Mouse (Mus musculus): ENCODE data around the gene Ncbp1. TPM values are rescaled to one million over a fixed set of nuclear protein-coding genes. Genes with fewer than 3 reads are reported as not detected.
"Not testable (repeated sequence)": the region's sequence is repeated elsewhere in the genome, so short reads cannot be mapped to it uniquely, and the experiment has no call there.

The Ncbp1 gene
- total RNA-seq, 2 experiments from 2014 or later = 11.9 to 28.8 TPM

- ATAC-seq (replicated peaks; ENCODE audit: low FRiP score, poor library complexity, severe bottlenecking) = no peak
Observed at GRCm38 (mm10) chr4:46123358-46123757, 15.1 kb upstream of the Ncbp1 start.

GRCm38 (mm10) chr4:46126541-46126940 lies 11.9 kb upstream of the Ncbp1 start:
- peak; percentile 91 for ATAC-seq (replicated peaks; ENCODE audit: low FRiP score, poor library complexity, severe bottlenecking)

GRCm38 (mm10) chr4:46129311-46130004 lies 9.0 kb upstream of the Ncbp1 start:
- ATAC-seq (replicated peaks; ENCODE audit: low FRiP score, poor library complexity, severe bottlenecking) = no peak

GRCm38 (mm10) chr4:46130221-46130620 lies 8.2 kb upstream of the Ncbp1 start:
- peak; percentile 76; the same call in 1 of the 2 replicates for ATAC-seq (replicated peaks; ENCODE audit: low FRiP score, poor library complexity, severe bottlenecking)

- ATAC-seq (replicated peaks; ENCODE audit: low FRiP score, poor library complexity, severe bottlenecking) = no peak
Observed at GRCm38 (mm10) chr4:46131791-46132190, 6.6 kb upstream of the Ncbp1 start.

GRCm38 (mm10) chr4:46137629-46138286 lies 655 bp upstream of the Ncbp1 start:
- ATAC-seq (replicated peaks; ENCODE audit: low FRiP score, poor library complexity, severe bottlenecking) = peak; percentile 68

- peak; percentile 72 for ATAC-seq (replicated peaks; ENCODE audit: low FRiP score, poor library complexity, severe bottlenecking)
Observed at GRCm38 (mm10) chr4:46144323-46144722, 5.9 kb downstream of the Ncbp1 start.

GRCm38 (mm10) chr4:46146881-46147280 lies 8.5 kb downstream of the Ncbp1 start:
- no peak for ATAC-seq (replicated peaks; ENCODE audit: low FRiP score, poor library complexity, severe bottlenecking)

- no peak for ATAC-seq (replicated peaks; ENCODE audit: low FRiP score, poor library complexity, severe bottlenecking)
Observed at GRCm38 (mm10) chr4:46151903-46152544, 13.6 kb downstream of the Ncbp1 start.

- ATAC-seq (replicated peaks; ENCODE audit: low FRiP score, poor library complexity, severe bottlenecking) = no peak
Observed at GRCm38 (mm10) chr4:46164027-46164426, 25.6 kb downstream of the Ncbp1 start.

- ATAC-seq (replicated peaks; ENCODE audit: low FRiP score, poor library complexity, severe bottlenecking) = no peak
Observed at GRCm38 (mm10) chr4:46165831-46166230, 27.4 kb downstream of the Ncbp1 start.

GRCm38 (mm10) chr4:46171761-46172160 lies 33.3 kb downstream of the Ncbp1 start:
- no peak for ATAC-seq (replicated peaks; ENCODE audit: low FRiP score, poor library complexity, severe bottlenecking)

- no peak for ATAC-seq (replicated peaks; ENCODE audit: low FRiP score, poor library complexity, severe bottlenecking)
Observed at GRCm38 (mm10) chr4:46176313-46176712, 37.9 kb downstream of the Ncbp1 start.

- no peak for ATAC-seq (replicated peaks; ENCODE audit: low FRiP score, poor library complexity, severe bottlenecking)
Observed at GRCm38 (mm10) chr4:46177018-46177417, 38.6 kb downstream of the Ncbp1 start.

- ATAC-seq (replicated peaks; ENCODE audit: low FRiP score, poor library complexity, severe bottlenecking) = no peak
Observed at GRCm38 (mm10) chr4:46177496-46177895, 39.1 kb downstream of the Ncbp1 start.

- ATAC-seq (replicated peaks; ENCODE audit: low FRiP score, poor library complexity, severe bottlenecking) = no peak
Observed at GRCm38 (mm10) chr4:46181168-46181567, 42.8 kb downstream of the Ncbp1 start.

- no peak for ATAC-seq (replicated peaks; ENCODE audit: low FRiP score, poor library complexity, severe bottlenecking)
Observed at GRCm38 (mm10) chr4:46182181-46182580, 43.8 kb downstream of the Ncbp1 start.

- no peak for ATAC-seq (replicated peaks; ENCODE audit: low FRiP score, poor library complexity, severe bottlenecking)
Observed at GRCm38 (mm10) chr4:46185423-46185822, 47.0 kb downstream of the Ncbp1 start.

GRCm38 (mm10) chr4:46185890-46186289 lies 47.5 kb downstream of the Ncbp1 start:
- no peak for ATAC-seq (replicated peaks; ENCODE audit: low FRiP score, poor library complexity, severe bottlenecking)

GRCm38 (mm10) chr4:46186466-46186865 lies 48.1 kb downstream of the Ncbp1 start:
- ATAC-seq (replicated peaks; ENCODE audit: low FRiP score, poor library complexity, severe bottlenecking) = no peak

GRCm38 (mm10) chr4:46192011-46192410 lies 53.6 kb downstream of the Ncbp1 start:
- not testable (repeated sequence) for ATAC-seq (replicated peaks; ENCODE audit: low FRiP score, poor library complexity, severe bottlenecking)

Data from erythroblast, adult 5-6 weeks (primary cell).